Mouse (Mus musculus): ENCODE data around the gene Klk1b21.
"Not testable (repeated sequence)": the region's sequence is repeated elsewhere in the genome, so short reads cannot be mapped to it uniquely, and the experiment has no call there.

Gene Klk1b21

DNA sequence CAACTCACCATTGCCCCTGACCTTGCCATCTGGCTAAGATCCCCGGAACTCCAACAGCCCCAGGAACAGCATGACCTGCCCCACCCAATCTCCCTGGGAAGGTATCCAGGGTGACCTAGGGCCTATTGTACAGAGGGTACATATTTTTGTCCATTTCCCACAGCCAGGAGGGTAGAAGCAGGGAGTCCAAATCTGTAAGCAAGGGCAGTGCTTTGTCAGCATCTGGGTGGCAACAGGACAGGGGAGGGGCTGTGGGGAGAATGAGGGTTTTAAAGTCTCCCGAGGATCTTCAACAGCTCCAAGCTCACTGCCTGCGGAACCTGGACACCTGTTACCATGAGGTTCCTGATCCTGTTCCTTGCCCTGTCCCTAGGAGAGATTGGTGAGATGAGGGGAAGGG lies at the start of gene Klk1b21:
Gene Klk1b21, plus strand, starts transcription at position 301 of the 400 bp plus-strand sequence.
- DNase-seq (ENCODE audit: low spot score in 2 of 2): not testable (repeated sequence)

DNA sequence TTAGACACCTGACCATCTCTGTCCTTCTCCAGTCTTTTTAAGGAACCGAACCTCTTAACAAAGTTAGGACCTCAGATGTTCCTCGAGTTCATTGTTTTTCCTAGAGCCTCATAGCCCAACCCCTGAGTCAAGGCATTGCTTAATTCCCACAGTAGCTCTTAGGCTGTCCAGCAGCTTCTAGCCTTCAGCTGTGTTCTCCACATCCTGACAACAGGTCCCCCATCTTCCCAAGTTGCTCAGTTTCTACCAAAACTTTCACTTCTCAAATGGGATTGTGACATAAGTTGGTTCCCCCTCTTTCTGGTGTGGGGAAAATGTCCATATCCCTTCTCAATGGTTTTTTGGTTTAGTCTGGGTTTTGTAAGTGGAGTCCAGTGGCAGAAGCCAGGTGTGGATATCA lies 30.0 kb upstream of the Klk1b21 start:
- no peak for DNase-seq (ENCODE audit: low spot score in 2 of 2)

DNA sequence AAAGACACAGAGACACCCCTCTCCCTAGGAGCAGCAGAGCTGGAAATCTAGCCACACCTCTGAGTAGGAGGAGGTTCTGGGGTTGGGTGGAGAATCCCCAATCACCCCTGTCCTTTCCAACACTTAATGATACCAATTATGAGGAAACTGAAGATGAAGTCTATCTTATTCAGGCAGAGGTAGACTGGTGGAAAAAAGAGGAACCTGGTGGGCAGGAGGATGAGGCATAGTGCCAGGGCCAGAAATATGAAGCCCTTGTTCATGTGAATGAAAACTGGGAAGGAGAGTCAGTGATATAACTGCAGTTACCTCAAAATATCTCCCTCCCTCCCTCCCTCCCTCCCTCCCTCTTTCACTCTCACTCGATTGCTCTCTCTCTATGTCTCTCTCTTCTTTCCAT lies 24.4 kb upstream of the Klk1b21 start:
- no peak for DNase-seq (ENCODE audit: low spot score in 2 of 2)

DNA sequence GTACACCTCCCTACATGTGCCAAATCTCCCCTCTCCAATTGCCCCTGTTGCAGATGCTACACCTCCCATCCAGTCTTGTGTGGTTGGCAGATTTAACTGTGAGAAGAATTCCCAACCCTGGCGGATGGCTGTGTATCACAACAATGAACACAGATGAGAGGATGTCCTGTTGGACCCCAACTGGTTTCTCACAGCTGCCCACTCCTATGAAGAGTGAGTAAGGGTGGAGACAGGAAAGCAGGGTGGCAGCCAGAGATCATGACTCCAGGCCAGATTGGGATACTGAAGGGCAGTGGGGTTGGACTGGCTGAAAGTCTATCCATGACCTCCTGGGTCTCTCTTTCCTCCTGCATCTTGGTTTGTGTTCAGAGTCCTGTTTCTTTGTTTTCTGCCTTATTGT lies 6.0 kb upstream of the Klk1b21 start:
- no peak for DNase-seq (ENCODE audit: low spot score in 2 of 2)

DNA sequence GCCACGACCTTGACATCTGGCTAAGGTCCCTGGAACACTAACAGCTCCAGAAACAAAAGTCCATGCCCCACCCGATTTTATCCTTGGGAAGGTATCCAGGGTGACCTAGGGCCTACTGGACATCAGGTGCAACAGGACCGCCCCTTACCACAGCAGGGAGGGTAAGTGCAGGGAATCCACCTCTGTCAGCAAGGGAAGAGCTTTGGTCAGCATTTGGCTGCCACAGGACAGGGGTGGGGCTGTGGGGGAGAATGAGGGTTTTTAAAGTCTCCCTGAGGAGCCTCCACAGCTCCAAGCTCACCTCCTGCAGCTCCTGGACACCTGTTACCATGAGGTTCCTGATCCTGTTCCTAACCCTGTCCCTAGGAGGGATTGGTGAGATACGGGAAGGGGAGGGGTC lies 10.2 kb downstream of the Klk1b21 start, which contains the start of gene Klk1b22:
Gene Klk1b22, plus strand, starts transcription at position 301 of the 400 bp plus-strand sequence.
- no peak for DNase-seq (ENCODE audit: low spot score in 2 of 2)

DNA sequence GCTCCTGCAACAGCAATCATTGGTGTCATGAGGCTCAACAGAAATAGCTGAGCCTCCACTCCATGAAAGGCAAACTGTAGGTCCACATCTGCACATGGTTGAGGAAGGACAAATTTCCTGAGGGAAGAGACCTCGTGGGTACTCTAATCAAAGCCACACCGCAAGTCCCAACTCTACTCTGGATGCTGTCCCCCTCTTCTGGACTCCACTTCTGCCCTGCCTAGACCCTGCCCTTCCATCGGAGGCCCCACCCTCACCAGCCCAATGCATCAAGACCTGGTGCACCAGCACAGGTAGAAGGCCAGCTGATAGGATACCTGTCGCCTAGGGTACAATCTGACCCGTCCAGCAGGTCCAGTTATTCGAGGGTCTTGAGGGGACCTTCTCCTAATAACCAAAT lies 21.3 kb downstream of the Klk1b21 start:
- DNase-seq (ENCODE audit: low spot score in 2 of 2): no peak

DNA sequence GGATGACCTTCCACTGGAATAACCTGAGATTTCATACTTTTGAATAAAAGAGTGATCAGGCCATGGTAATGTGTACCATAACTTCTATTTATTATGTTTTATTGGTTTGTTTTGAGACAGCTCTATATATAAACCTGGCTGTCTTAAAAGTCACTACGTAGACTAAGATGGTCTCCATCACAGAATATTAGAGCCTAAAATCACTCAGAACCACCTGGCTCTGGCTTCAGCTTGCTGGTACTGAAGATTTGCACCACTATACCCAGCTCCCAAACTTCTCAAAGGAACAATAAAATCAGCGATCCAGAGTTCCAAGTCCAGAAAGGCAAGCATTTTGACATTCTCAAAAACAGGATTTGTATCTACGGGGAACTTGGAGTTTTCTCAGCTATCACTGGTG lies 34.3 kb downstream of the Klk1b21 start, which contains the start of gene Klk1b16:
Gene Klk1b16, plus strand, starts transcription at position 301 of the 400 bp plus-strand sequence.
- DNase-seq (ENCODE audit: low spot score in 2 of 2): no peak
